Mouse (Mus musculus): ENCODE results near the gene Man2c1. TPM values are rescaled to one million over a fixed set of nuclear protein-coding genes. Genes with fewer than 3 reads are reported as not detected.

The Man2c1 gene
- 36.6 and 37.6 TPM in 2 replicates for polyA plus RNA-seq (2015; fragmentation: Nextera tagmentation; extraction: Ambion mirVana)

GRCm38 (mm10) chr9:57130577-57131433 is at the start of gene Man2c1:
Gene Man2c1 (plus strand): TSS chr9:57130690.
- peak; percentile 93 for DNase-seq (ENCODE audit: low spot score)

- no peak for DNase-seq (ENCODE audit: low spot score)
These were observed 48.3 kb upstream of the Man2c1 start for GRCm38 (mm10) chr9:57082236-57082635.

GRCm38 (mm10) chr9:57117261-57117755 is 13.2 kb upstream of the Man2c1 start:
- DNase-seq (ENCODE audit: low spot score): no peak

- no peak for DNase-seq (ENCODE audit: low spot score)
These were observed 849 bp upstream of the Man2c1 start for GRCm38 (mm10) chr9:57129641-57130040.

GRCm38 (mm10) chr9:57137246-57137645 is 6.8 kb downstream of the Man2c1 start:
- DNase-seq (ENCODE audit: low spot score): no peak

- DNase-seq (ENCODE audit: low spot score): no peak
These were observed 7.3 kb downstream of the Man2c1 start for GRCm38 (mm10) chr9:57137777-57138176.

- DNase-seq (ENCODE audit: low spot score): no peak
These were observed 8.0 kb downstream of the Man2c1 start for GRCm38 (mm10) chr9:57138507-57138906.

- no peak for DNase-seq (ENCODE audit: low spot score)
These were observed 8.6 kb downstream of the Man2c1 start for GRCm38 (mm10) chr9:57139110-57139509.

- DNase-seq (ENCODE audit: low spot score): no peak
These were observed 9.1 kb downstream of the Man2c1 start for GRCm38 (mm10) chr9:57139571-57139970.

- no peak for DNase-seq (ENCODE audit: low spot score)
These were observed 11.2 kb downstream of the Man2c1 start for GRCm38 (mm10) chr9:57141417-57142353.

- no peak for DNase-seq (ENCODE audit: low spot score)
These were observed 12.7 kb downstream of the Man2c1 start for GRCm38 (mm10) chr9:57143212-57143611.

- DNase-seq (ENCODE audit: low spot score): no peak
These were observed 14.3 kb downstream of the Man2c1 start for GRCm38 (mm10) chr9:57144830-57145229.

GRCm38 (mm10) chr9:57146451-57147066 is 16.1 kb downstream of the Man2c1 start:
- no peak for DNase-seq (ENCODE audit: low spot score)

GRCm38 (mm10) chr9:57147205-57148143 is 17.0 kb downstream of the Man2c1 start:
- no peak for DNase-seq (ENCODE audit: low spot score)

GRCm38 (mm10) chr9:57148144-57148878 is 17.8 kb downstream of the Man2c1 start, which contains the start of gene Neil1:
Gene Neil1 (minus strand): TSS chr9:57148305.
- peak; percentile 94 for DNase-seq (ENCODE audit: low spot score)

GRCm38 (mm10) chr9:57149021-57149420 is 18.5 kb downstream of the Man2c1 start:
- DNase-seq (ENCODE audit: low spot score): peak; percentile 12

GRCm38 (mm10) chr9:57150192-57150591 is 19.7 kb downstream of the Man2c1 start:
- no peak for DNase-seq (ENCODE audit: low spot score)

- DNase-seq (ENCODE audit: low spot score): no peak
These were observed 21.8 kb downstream of the Man2c1 start for GRCm38 (mm10) chr9:57152331-57152730.

- no peak for DNase-seq (ENCODE audit: low spot score)
These were observed 25.9 kb downstream of the Man2c1 start for GRCm38 (mm10) chr9:57156383-57156782.
